Mouse (Mus musculus) lung, embryonic 16.5 days (tissue): ENCODE results near the gene Abhd8. TPM values are rescaled to one million over a fixed set of nuclear protein-coding genes. Genes with fewer than 3 reads are reported as not detected.
"Not testable (repeated sequence)": the region's sequence is repeated elsewhere in the genome, so short reads cannot be mapped to it uniquely, and the experiment has no call there.

Source experiments
- ATAC-seq: fragments of 200-750 bp; cut with Nextera tagmentation; 2 replicates; pipeline ENCODE4 v1.8.0; 2017; ENCODE audit warnings: low read depth, mild to moderate bottlenecking, moderate library complexity
- H3K27ac ChIP-seq: fragments of 300-500 bp; sonication (generic); 2 replicates; pipeline ENCODE4 v1.5.1; 2014; ENCODE audit warnings: mild to moderate bottlenecking, control low read depth, low read length
- H3K27me3 ChIP-seq: fragments of 300-500 bp; sonication (generic); 2 replicates; pipeline ENCODE4 v1.6.1; 2014; ENCODE audit warnings: low read depth, low read length, mixed read lengths; ENCODE audit not compliant: control insufficient read depth, insufficient read depth
- H3K36me3 ChIP-seq: fragments of 300-500 bp; sonication (generic); 2 replicates; pipeline ENCODE4 v1.6.1; 2014; ENCODE audit warnings: low read length; ENCODE audit not compliant: control insufficient read depth, insufficient read depth
- H3K4me1 ChIP-seq: fragments of 300-500 bp; sonication (generic); replicated peaks from 2 replicates; pipeline ENCODE4 v1.6.1; 2014; ENCODE audit warnings: low read length, mixed read lengths; ENCODE audit not compliant: control insufficient read depth, insufficient read depth
- H3K4me2 ChIP-seq: fragments of 300-500 bp; sonication (generic); 2 replicates; pipeline ENCODE4 v1.6.1; 2014; ENCODE audit warnings: low read depth, low read length, control low read depth
- H3K4me3 ChIP-seq: fragments of 300-500 bp; sonication (generic); 2 replicates; pipeline ENCODE4 v1.5.1; 2014; ENCODE audit warnings: mild to moderate bottlenecking, low read length, control low read depth
- H3K9ac ChIP-seq: fragments of 300-500 bp; sonication (generic); 2 replicates; pipeline ENCODE4 v1.6.1; 2014; ENCODE audit warnings: low read length, control low read depth
- H3K9me3 ChIP-seq: fragments of 300-500 bp; sonication (generic); 2 replicates; pipeline ENCODE4 v1.6.1; 2016; ENCODE audit warnings: low read length; ENCODE audit not compliant: control insufficient read depth
- WGBS: fragments of 180-500 bp; shearing (Covaris S2); extraction: QIAGEN DNeasy Blood & Tissue Kit; methylation state at CpG from one replicate; pipeline ENCODE4 v1.1.7; 2014; 5-methylcytosine and 5-hydroxymethylcytosine counted together
- polyA plus RNA-seq: library from polyadenylated mRNA; unstranded; fragments of >200 nt; fragmentation: Nextera tagmentation; extraction: Ambion mirVana; gene quantifications from 2 replicates; pipeline ENCODE4 v1.2.1, GENCODE M21; 2015

Abhd8 gene
- polyA plus RNA-seq, 1 experiment from 2014 or later = 37.8 TPM

GRCm38 (mm10) chr8:71454668-71455067, 8.8 kb downstream of the Abhd8 start:
- Histone ChIP-seq H3K36me3 (peaks cover 2% of the 10 kb centered on the region; the same call in 1 of the 2 replicates), H3K4me2 (no peak overlapping the region), H3K9me3 (no peaks in the 10 kb centered on the region), H3K4me3 (no peak overlapping the region), H3K27ac (no peak overlapping the region), H3K27me3 (no peaks in the 10 kb centered on the region), H3K9ac (no peak overlapping the region), H3K4me1 (no peaks in the 10 kb centered on the region; the same call in 1 of the 2 replicates)
- no peak for ATAC-seq
- WGBS = 75% methylated on average over 8 of the region's 8 CpGs

- Histone ChIP-seq H3K9me3 (no peaks in the 10 kb centered on the region), H3K4me3 (no peak overlapping the region)
- WGBS = 51% methylated on average over 2 of the region's 2 CpGs
Measured at GRCm38 (mm10) chr8:71452669-71453068, 10.8 kb downstream of the Abhd8 start.

GRCm38 (mm10) chr8:71451777-71452176, 11.7 kb downstream of the Abhd8 start:
- Histone ChIP-seq H3K9me3 (no peaks in the 10 kb centered on the region), H3K27me3 (no peaks in the 10 kb centered on the region), H3K9ac (no peak overlapping the region), H3K4me2 (no peak overlapping the region), H3K36me3 (no peaks in the 10 kb centered on the region), H3K27ac (no peak overlapping the region), H3K4me3 (no peak overlapping the region), H3K4me1 (no peaks in the 10 kb centered on the region)
- WGBS = 60% methylated on average over 10 of the region's 11 CpGs
- ATAC-seq = no peak

More at GRCm38 (mm10) chr8:71452669-71453068, 10.8 kb downstream of the Abhd8 start:
- H3K9ac ChIP-seq = no peak overlapping the region
- H3K4me1 ChIP-seq = no peaks in the 10 kb centered on the region; the same call in 1 of the 2 replicates
- no peak overlapping the region for H3K27ac ChIP-seq
- no peak overlapping the region for H3K4me2 ChIP-seq
- no peaks in the 10 kb centered on the region; the same call in 1 of the 2 replicates for H3K36me3 ChIP-seq
- ATAC-seq = no peak
- no peaks in the 10 kb centered on the region for H3K27me3 ChIP-seq

GRCm38 (mm10) chr8:71451337-71451736, 12.1 kb downstream of the Abhd8 start:
- no peak overlapping the region for H3K27ac ChIP-seq
- no peaks in the 10 kb centered on the region for H3K27me3 ChIP-seq
- H3K4me3 ChIP-seq = no peak overlapping the region
- no peaks in the 10 kb centered on the region for H3K36me3 ChIP-seq
- H3K9ac ChIP-seq = no peak overlapping the region
- ATAC-seq = no peak
- no peak overlapping the region for H3K4me2 ChIP-seq
- H3K9me3 ChIP-seq = no peaks in the 10 kb centered on the region
- WGBS = 62% methylated on average over 4 of the region's 4 CpGs
- H3K4me1 ChIP-seq = no peaks in the 10 kb centered on the region

GRCm38 (mm10) chr8:71445096-71445495, 18.4 kb downstream of the Abhd8 start:
- Histone ChIP-seq H3K4me1 (no peaks in the 10 kb centered on the region), H3K9me3 (no peaks in the 10 kb centered on the region), H3K27ac (no peak overlapping the region), H3K4me2 (no peak overlapping the region), H3K4me3 (no peak overlapping the region), H3K9ac (no peak overlapping the region), H3K27me3 (no peaks in the 10 kb centered on the region), H3K36me3 (no peaks in the 10 kb centered on the region)
- no peak for ATAC-seq
- 75% methylated on average over 7 of the region's 7 CpGs for WGBS

GRCm38 (mm10) chr8:71441404-71441803, 22.1 kb downstream of the Abhd8 start:
- no peak for ATAC-seq
- Histone ChIP-seq H3K36me3 (no peaks in the 10 kb centered on the region), H3K27ac (no peak overlapping the region), H3K9ac (no peak overlapping the region), H3K9me3 (no peaks in the 10 kb centered on the region), H3K4me1 (no peaks in the 10 kb centered on the region), H3K4me2 (no peak overlapping the region), H3K4me3 (no peak overlapping the region), H3K27me3 (no peaks in the 10 kb centered on the region)
- 0% methylated on average over 7 of the region's 7 CpGs for WGBS

- no peak overlapping the region for H3K27ac ChIP-seq
- no peaks in the 10 kb centered on the region for H3K9me3 ChIP-seq
- no peaks in the 10 kb centered on the region for H3K36me3 ChIP-seq
- H3K27me3 ChIP-seq = no peaks in the 10 kb centered on the region
- H3K4me2 ChIP-seq = no peak overlapping the region
- ATAC-seq = no peak
- 46% methylated on average over 3 of the region's 3 CpGs for WGBS
- no peak overlapping the region for H3K9ac ChIP-seq
- H3K4me3 ChIP-seq = no peak overlapping the region
- H3K4me1 ChIP-seq = no peaks in the 10 kb centered on the region
Measured at GRCm38 (mm10) chr8:71437041-71437440, 26.4 kb downstream of the Abhd8 start.

GRCm38 (mm10) chr8:71432935-71433334, 30.5 kb downstream of the Abhd8 start:
- not testable (repeated sequence) for H3K9ac ChIP-seq, H3K4me3 ChIP-seq, H3K4me2 ChIP-seq, H3K27ac ChIP-seq, H3K9me3 ChIP-seq, ATAC-seq, H3K36me3 ChIP-seq, H3K27me3 ChIP-seq, H3K4me1 ChIP-seq
- WGBS = 59% methylated on average over 1 of the region's 1 CpGs

GRCm38 (mm10) chr8:71422121-71422520, 41.3 kb downstream of the Abhd8 start:
- Histone ChIP-seq H3K9me3 (no peaks in the 10 kb centered on the region), H3K4me2 (no peak overlapping the region), H3K27ac (no peak overlapping the region), H3K9ac (no peak overlapping the region), H3K4me3 (no peak overlapping the region), H3K27me3 (no peaks in the 10 kb centered on the region), H3K36me3 (no peaks in the 10 kb centered on the region), H3K4me1 (no peaks in the 10 kb centered on the region)
- no peak for ATAC-seq
